Mouse (Mus musculus): ENCODE data around the gene Gm20532. TPM values are rescaled to one million over a fixed set of nuclear protein-coding genes. Genes with fewer than 3 reads are reported as not detected.

Gm20532 gene
- total RNA-seq, 1 experiment from 2014 or later: not detected

GRCm38 (mm10) chr2:26571400-26571799 is 15.0 kb upstream of the Gm20532 start:
- no peak for ATAC-seq (ENCODE audit: extremely low read depth, insufficient number of reproducible peaks, low FRiP score, poor library complexity, severe bottlenecking)

GRCm38 (mm10) chr2:26571826-26572225 is 14.6 kb upstream of the Gm20532 start:
- no peak for ATAC-seq (ENCODE audit: extremely low read depth, insufficient number of reproducible peaks, low FRiP score, poor library complexity, severe bottlenecking)

DNA sequence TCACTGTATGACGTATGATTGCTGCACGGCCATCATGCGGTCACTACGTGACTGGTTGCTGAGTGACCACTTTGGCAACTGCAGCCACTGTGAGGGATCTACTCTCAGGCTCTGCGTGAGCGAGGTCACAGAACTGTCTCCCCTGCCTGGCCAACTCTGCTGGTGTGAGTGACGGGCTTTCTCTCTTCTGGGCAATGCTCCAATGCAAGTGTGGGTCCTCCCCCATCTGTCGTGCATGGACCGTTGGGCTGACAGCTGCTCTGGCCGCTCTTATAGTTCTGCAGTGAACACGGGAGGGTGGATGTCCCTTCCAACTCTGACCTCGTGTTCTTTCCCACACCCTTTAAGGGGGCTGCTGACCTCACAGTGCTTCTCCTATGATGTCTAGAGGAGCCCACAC is 13.0 kb upstream of the Gm20532 start:
- no peak for ATAC-seq (ENCODE audit: extremely low read depth, insufficient number of reproducible peaks, low FRiP score, poor library complexity, severe bottlenecking)

GRCm38 (mm10) chr2:26573807-26574206 is 12.6 kb upstream of the Gm20532 start:
- ATAC-seq (ENCODE audit: extremely low read depth, insufficient number of reproducible peaks, low FRiP score, poor library complexity, severe bottlenecking): no peak

- no peak for ATAC-seq (ENCODE audit: extremely low read depth, insufficient number of reproducible peaks, low FRiP score, poor library complexity, severe bottlenecking)
Observed at GRCm38 (mm10) chr2:26574862-26575261, 11.6 kb upstream of the Gm20532 start.

- no peak for ATAC-seq (ENCODE audit: extremely low read depth, insufficient number of reproducible peaks, low FRiP score, poor library complexity, severe bottlenecking)
Observed at GRCm38 (mm10) chr2:26575378-26575777, 11.1 kb upstream of the Gm20532 start.

GRCm38 (mm10) chr2:26575865-26576264 is 10.6 kb upstream of the Gm20532 start:
- no peak for ATAC-seq (ENCODE audit: extremely low read depth, insufficient number of reproducible peaks, low FRiP score, poor library complexity, severe bottlenecking)

DNA sequence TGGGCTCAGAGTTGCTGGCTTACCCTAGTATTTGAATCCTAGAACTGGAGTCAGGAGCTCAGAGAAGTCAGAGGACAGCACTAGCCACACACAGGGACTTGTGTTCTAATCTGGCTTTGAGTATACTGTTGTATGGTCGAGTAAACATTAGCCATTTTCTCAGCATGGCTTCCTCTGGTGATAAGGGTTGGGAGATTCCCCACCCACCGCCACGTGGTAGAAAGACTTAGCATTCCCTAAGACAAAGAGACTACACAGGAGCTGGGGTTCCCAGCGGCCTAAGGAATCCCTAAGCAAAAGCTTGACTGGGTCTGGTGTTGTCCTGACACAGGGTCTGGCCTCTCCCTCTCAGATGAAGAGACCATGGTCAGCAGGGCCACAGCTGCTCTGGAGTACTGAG is 10.0 kb upstream of the Gm20532 start:
- no peak for ATAC-seq (ENCODE audit: extremely low read depth, insufficient number of reproducible peaks, low FRiP score, poor library complexity, severe bottlenecking)

DNA sequence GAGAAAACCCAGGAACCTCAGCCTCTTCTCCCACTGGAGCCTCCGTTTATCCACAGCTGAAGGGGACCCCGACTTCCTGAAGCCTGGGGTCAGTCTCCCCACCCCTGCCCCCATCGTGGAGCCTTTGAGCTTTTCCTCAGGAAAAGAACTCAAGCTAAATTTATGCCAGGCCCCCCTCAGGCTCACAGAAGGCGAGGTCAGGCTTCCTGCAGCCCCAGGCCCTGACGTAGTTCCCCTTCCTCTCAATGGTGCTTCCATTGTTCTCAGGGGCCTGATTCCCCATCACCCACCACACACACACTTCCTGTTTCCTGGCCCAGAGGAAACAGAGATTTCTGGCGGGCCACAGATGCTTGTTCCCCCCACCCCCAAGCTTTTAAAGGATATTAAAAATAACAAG is 8.1 kb upstream of the Gm20532 start:
- no peak for ATAC-seq (ENCODE audit: extremely low read depth, insufficient number of reproducible peaks, low FRiP score, poor library complexity, severe bottlenecking)

GRCm38 (mm10) chr2:26579714-26580113 is 6.7 kb upstream of the Gm20532 start, which contains the start of gene Egfl7:
Egfl7 (plus strand) TSS chr2:26580014.
- no peak for ATAC-seq (ENCODE audit: extremely low read depth, insufficient number of reproducible peaks, low FRiP score, poor library complexity, severe bottlenecking)

- no peak for ATAC-seq (ENCODE audit: extremely low read depth, insufficient number of reproducible peaks, low FRiP score, poor library complexity, severe bottlenecking)
Observed at GRCm38 (mm10) chr2:26580751-26581150, 5.7 kb upstream of the Gm20532 start.

DNA sequence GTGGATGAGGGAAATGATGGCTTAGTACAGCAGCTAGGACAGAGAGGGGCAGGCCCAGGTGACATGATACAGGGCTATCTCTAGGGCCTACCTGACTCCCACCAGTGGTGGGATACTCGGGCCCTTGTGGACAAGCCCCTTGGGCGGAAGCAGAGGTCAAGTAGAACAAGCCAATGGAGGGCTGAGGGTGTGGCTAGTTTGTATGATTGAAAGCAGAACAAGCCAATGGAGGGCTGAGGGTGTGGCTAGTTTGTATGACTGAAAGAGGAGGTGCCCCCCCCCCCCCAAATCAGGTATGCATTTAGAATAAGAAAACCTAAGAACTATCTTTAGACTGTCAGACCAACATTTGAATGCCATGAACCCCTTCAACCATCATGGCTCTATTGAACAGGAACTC is 4.2 kb upstream of the Gm20532 start:
- ATAC-seq (ENCODE audit: extremely low read depth, insufficient number of reproducible peaks, low FRiP score, poor library complexity, severe bottlenecking): no peak

GRCm38 (mm10) chr2:26582741-26583140 is 3.7 kb upstream of the Gm20532 start:
- no peak for ATAC-seq (ENCODE audit: extremely low read depth, insufficient number of reproducible peaks, low FRiP score, poor library complexity, severe bottlenecking)

- ATAC-seq (ENCODE audit: extremely low read depth, insufficient number of reproducible peaks, low FRiP score, poor library complexity, severe bottlenecking): no peak
Observed at GRCm38 (mm10) chr2:26583640-26584039, 2.8 kb upstream of the Gm20532 start.

DNA sequence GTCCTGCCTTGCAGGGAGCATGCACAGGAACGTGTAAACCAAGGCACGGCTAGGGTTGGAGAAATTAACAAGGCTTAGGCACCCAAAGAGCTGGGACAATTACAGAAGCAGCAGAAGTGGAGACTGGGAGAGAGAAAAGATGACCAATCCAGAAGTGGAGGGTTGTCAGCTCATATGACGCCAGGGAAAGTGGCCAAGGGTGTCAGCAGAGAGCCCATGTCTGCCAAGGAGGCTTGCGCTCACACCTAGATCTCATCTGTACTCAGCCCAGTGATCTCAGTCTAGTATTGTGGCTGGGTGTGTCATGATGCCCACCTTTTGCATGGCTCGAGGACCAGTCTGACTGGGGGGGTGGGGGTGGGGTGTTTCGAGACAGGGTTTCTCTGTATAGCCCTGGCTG is 726 bp upstream of the Gm20532 start:
- no peak for ATAC-seq (ENCODE audit: extremely low read depth, insufficient number of reproducible peaks, low FRiP score, poor library complexity, severe bottlenecking)

DNA sequence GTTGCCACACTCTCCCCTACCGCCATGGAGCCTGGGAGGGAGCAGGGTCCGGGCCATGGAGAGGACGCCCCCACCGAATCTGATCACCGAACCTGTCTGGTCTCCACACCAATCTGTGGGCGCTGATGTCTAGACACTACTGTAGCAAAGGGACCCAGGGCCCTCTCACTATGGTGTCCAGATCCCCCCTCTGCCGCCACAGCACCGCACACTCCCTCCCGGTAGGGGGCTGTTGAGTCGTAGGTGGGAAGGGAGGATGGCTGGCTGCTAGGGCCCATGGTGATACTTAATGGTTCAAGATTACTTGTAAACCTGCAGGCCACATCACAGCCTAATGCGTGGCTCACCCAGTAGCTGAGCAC is 586 bp downstream of the Gm20532 start:
- no peak for ATAC-seq (ENCODE audit: extremely low read depth, insufficient number of reproducible peaks, low FRiP score, poor library complexity, severe bottlenecking)

GRCm38 (mm10) chr2:26588573-26588972 is 2.1 kb downstream of the Gm20532 start:
- ATAC-seq (ENCODE audit: extremely low read depth, insufficient number of reproducible peaks, low FRiP score, poor library complexity, severe bottlenecking): no peak

DNA sequence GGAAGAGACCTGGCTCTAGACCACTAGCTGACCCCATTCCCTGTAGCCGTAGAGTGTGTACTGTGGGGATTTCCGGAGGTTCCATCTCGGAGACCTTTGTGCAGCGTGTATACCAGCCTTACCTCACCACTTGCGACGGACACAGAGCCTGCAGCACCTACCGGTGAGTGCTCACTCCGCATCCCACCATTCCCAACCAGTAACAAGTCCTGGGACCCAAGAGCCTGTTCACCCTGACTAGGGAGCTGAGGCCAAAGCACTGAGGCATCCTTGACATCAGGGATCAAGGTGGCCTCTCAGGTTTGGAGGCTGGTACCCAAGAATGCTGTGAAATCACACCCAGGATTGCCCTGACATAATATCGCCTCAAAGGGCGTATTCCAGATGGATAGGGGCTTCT is 2.8 kb downstream of the Gm20532 start:
- ATAC-seq (ENCODE audit: extremely low read depth, insufficient number of reproducible peaks, low FRiP score, poor library complexity, severe bottlenecking): no peak

GRCm38 (mm10) chr2:26590282-26590681 is 3.8 kb downstream of the Gm20532 start:
- no peak for ATAC-seq (ENCODE audit: extremely low read depth, insufficient number of reproducible peaks, low FRiP score, poor library complexity, severe bottlenecking)

GRCm38 (mm10) chr2:26590962-26591361 is 4.5 kb downstream of the Gm20532 start:
- ATAC-seq (ENCODE audit: extremely low read depth, insufficient number of reproducible peaks, low FRiP score, poor library complexity, severe bottlenecking): no peak

DNA sequence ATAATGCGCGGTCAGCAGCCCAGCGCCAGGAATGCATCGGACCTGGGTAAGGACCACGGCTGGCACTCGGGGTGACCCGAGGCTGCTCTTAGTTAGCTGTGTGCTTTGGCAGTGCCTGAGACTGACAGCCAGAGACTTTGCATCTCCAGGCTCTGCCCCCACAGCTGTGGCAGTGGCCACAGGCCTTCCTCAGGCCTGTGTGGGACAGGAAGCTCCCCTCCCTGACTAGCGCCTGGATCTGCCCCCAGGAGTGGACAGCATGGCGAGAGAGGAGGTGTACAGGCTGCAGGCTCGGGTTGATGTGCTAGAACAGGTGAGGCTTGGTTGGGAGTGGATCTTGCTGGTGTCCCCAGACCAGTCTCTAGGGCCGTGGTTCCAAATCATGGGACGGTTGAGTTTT is 5.0 kb downstream of the Gm20532 start:
- no peak for ATAC-seq (ENCODE audit: extremely low read depth, insufficient number of reproducible peaks, low FRiP score, poor library complexity, severe bottlenecking)
